Mouse (Mus musculus) kidney, adult 2 months (tissue): ENCODE results near the gene Tldc1.

ENCODE experiments used
- CTCF ChIP-seq: fragments of 200-500 bp; conservative IDR thresholded peaks from 2 replicates; pipeline ENCODE4 v1.5.1; 2011; ENCODE audit warnings: low read depth, mild to moderate bottlenecking, control low read depth, low read length, moderate library complexity, mixed read lengths; ENCODE audit not compliant: insufficient read depth, insufficient read length
- POLR2A ChIP-seq: fragments of 200-500 bp; IDR thresholded peaks from one replicate; pipeline ENCODE4 v1.6.1; 2011; ENCODE audit warnings: low read depth, low read length, control low read depth

GRCm38 (mm10) chr8:119811925-119812324 is 33.7 kb upstream of the Tldc1 start:
- TF ChIP-seq CTCF (peak; percentile 44; the same call in 1 of the 2 replicates), POLR2A (no peak)
